Mouse (Mus musculus): ENCODE measurements around the gene Rcc2.

GRCm38 (mm10) chr4:140761601-140762000 is 61.3 kb downstream of the Rcc2 start:
- TF ChIP-seq POLR2A (IDR thresholded peaks at IDR 0.05; ENCODE audit: insufficient read depth, low read depth, low read length) (no peak), CTCF (IDR thresholded peaks at IDR 0.05; ENCODE audit: insufficient read depth, low read depth, low read length) (no peak)

Measured in olfactory bulb, adult 2 months (tissue).